Mouse (Mus musculus) v-Abl transformed pro-B cells (cell line): ENCODE data around the gene Zfp101.

Source experiments
- in situ Hi-C, 2 experiments: fragments of 400-800 bp; cut with MboI; formaldehyde crosslinking; loops; one replicate each; pipeline ENCODE4 v1.15.1; 2025; ENCODE audit not compliant: unreplicated experiment in 2 of 2

The Zfp101 gene

GRCm38 (mm10) chr17:33394182-33395034, at the start of gene Zfp101:
Gene Zfp101, minus strand, starts transcription at chr17:33394641.
- in situ Hi-C loops = no loop called here

GRCm38 (mm10) chr17:33441159-33441558, 46.7 kb upstream of the Zfp101 start:
- in situ Hi-C loops = loop anchor here in 1 of 2 experiments (5.0 kb wide), 2 partner anchors 96 to 361 kb away; no protein-coding TSS in a partner anchor

DNA sequence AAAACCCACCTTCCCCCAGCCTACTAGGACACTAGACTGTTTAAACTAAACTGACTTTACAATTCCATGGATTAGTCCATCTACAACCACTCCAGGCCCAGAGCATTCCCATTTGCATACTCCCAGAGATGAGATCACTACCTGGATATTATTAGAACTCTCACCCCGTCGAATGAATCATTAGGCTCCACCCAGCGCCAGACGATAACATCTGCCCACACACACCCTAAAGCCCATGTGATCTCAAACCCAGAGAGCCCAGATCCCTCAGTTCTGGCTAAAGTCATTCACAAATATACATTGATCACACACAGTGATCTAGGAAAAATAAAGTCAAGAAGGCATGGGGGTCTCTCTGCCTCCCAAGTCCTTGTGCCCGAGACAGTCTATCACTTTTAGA, 45.5 kb upstream of the Zfp101 start:
- in situ Hi-C loops = loop anchor here (5.0 to 10.0 kb wide), 3 partner anchors 95 to 362 kb away; no protein-coding TSS in a partner anchor

DNA sequence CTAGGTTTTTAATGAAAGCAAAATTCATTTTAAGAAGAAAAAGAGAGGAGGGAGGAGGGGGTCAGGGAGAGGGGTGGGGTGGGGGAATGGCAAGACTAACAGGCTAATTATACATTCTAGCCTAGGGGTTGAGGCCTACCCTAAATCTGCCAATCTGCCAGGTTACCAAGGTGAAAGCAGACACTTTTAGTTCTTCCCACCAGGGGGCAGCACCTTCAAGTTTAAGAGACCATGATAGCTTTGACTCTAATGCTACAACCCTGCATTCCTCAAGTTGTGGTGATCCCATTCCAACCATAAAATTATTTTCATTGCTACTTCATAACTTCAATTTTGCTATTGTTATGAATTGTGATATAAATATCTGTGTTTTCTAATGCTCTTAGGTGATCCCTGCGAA, 44.7 kb upstream of the Zfp101 start:
- in situ Hi-C loops = loop anchor here in 1 of 2 experiments (5.0 to 10.0 kb wide), 2 partner anchors 96 to 363 kb away; no protein-coding TSS in a partner anchor

DNA sequence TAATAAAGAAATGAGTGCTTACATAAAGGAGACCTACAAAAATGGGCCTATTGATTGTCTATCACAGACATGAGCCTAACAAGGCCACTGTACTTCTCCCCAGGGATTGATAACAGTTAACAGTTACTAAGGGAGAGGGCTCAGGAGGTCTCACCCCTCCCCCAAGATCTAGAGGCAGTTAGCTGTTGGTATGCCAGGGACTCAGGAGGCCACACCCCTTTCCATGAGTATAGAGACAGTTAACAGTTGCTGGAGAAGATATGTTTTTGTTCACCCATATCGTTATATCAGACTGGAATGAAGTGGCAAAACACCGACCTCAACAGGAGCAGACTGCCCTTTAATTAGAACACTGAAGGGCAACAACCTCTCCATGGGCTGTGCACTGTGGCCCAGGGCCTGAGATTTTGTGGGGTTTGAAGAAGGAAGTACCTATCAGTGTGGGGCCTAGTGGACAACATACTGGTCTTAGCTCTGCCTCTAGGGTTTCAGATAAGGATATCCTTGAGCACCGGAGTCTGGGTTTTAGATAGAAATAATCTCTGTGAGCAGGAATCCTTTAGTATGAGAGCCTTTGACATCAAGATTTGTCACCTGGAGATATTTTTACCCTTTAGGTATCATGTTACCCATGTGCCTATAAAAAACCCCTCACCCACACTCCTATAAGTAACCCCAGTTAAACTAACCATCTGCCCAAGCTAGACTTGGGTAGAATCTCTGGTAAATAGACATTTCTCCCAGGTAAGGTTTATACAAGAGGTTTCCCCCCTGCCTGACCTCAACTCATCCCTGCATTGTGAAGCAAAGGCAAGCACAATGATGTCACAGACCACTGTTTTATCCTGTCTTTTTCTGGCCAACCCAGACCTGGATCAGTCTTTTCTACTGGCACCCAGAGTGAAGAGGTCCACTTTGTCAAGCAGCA, 37.8 kb upstream of the Zfp101 start, which contains the start of gene Actl9:
TSS of gene Actl9 (plus strand) at position 878 of the 928 bp plus-strand sequence.
- in situ Hi-C loops = loop anchor here in 1 of 2 experiments (10.0 kb wide), 1 partner anchor 103 kb away; no protein-coding TSS in a partner anchor

GRCm38 (mm10) chr17:33392271-33392670, 2.2 kb downstream of the Zfp101 start:
- in situ Hi-C loops = no loop called here

DNA sequence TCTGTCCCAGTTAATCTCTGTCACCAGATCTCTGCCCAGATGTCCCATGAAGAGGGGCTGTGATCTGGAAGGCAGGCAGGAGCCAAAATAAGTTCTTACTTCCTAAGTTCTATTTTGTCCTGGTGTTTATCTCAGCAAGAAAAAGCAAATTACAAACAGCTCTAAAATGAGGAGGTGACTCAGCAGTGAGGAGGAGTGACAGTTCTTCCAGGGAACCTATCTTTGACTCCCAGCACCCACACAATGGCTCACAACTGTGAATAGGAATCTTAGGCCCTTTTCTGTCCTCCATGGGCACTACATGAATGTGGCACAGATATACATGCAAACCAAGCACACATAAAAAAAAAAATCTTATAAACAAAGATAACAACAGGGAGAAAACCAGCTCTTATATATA, 8.7 kb downstream of the Zfp101 start:
- in situ Hi-C loops = loop anchor here in 1 of 2 experiments (10.0 kb wide), 1 partner anchor 51 kb away; no protein-coding TSS in a partner anchor

DNA sequence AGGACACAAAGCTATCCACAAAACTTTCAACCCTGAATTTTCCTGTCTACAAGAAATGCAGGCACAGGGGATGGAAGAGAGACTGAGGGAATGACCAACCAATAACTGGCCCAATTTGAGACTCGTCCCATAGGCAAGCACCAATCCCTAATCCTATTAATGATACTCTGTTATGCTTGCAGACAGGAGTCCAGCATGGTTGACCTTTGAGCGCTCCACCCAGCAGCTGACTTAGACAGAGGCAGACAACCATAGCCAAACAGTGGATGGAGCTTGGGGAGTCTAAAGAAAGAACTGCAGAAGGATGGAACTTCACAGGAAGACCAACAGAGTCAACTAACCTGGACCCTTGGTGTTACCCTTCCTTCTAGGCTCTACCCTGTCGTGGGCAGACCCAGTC, 21.6 kb downstream of the Zfp101 start:
- in situ Hi-C loops = no loop called here

DNA sequence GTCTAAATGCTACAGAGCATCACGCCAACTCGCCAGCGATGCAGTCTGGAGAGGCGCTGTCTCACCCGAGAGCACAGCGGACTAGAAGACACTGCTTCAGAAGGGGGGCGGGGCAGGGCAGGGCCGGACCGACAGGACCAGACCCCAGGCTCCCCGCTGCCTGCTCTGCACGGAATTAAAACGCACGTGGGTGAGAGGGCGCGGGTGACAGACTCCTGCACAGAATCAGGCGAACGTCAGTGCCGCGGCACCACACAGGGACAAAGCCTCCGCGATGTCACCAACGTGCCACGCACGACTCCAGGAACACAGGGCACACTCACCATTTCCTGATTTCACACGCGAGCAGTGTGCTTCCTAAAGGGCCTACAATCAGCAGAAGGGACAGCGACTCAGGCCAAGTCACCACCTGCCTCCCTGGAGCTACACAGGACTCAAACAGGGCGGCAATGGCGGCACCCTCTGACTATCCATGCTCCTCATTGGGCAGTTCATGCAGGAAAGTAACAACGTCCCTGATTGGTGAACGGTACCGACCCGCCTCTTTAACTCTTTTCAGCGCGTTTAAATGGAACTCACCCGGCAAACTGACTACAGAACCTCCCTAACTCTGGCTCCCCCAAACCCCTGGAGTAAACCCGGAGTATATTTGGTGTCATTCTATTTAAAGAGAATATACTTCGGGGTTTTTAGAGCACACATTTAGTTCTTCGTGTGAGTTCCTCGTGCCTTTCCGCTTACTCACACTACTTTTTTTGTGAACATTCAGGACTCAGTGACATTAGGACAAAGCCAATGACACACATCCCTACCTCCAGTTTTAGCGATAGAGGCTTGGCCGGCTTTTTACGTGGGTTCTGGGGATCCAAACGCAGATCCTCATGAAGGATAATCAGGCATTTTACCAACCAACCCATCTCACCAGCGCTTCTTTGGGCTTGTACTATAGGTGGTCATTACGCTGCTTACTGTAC, 35.7 kb downstream of the Zfp101 start, which contains the start of gene Zfp81:
TSS of gene Zfp81 (minus strand) at position 468 of the 974 bp plus-strand sequence.
- in situ Hi-C loops = no loop called here

DNA sequence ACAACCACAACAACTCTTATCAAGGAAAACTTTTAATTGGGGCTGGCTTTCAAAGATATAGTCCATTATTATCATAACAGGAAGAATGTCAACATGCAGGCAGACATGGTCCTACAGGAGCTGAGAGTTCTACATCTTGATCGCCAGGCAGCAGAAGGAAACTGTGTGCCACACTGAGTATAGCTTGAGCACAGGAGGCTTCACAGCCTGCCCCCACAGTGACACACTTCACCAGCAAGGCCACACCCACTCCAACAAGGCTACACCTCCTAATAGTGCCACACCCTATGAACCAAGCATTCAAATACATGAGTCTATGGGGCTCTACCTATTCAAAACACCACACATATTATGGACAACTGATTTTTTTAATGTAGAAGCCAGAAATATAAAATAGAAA, 41.5 kb downstream of the Zfp101 start:
- in situ Hi-C loops = no loop called here
